Mouse (Mus musculus): Measurements from ENCODE around the gene Gkn2.

Gkn2 gene

DNA sequence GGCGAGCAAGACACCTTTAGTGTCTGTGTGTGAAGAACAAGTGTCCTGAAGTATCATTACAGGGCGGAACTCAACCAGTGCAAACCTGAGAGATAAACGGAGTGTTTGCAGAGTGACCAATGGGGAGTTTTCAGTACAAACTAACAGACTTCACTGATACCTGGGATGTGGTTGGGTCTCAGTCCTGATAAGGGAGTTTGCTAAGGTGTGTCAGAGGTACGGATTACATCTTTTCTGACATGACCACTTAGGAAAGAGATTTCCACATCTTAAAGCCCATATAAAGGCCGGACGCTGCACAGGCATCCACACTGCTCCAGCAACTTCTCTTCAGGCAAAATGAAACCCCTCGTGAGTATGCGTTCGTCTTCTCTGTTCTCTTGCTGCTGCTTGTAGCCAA lies at the start of gene Gkn2:
Gene Gkn2, plus strand, starts transcription at position 301 of the 400 bp plus-strand sequence.
- no peak for DNase-seq (ENCODE audit: low read depth, low spot score)

DNA sequence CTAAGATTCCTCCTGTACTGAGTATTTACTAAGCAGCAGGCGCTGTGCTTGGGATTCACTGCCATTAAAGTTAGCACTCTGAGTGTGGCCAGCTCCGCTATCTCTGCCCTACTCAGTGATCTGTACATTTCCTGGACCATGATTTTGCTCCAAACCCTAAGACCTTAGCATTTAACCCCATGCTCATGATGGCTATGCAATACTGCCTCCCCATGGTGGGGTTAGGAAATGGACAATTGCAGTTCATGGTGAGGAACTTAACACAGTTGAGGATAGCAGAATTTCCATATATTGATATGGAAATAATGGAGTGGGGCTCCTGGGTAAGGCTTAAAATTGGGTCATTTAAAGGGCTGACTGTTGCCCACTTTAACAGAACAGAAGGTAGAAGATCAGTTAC lies 49.8 kb upstream of the Gkn2 start:
- DNase-seq (ENCODE audit: low read depth, low spot score): no peak

DNA sequence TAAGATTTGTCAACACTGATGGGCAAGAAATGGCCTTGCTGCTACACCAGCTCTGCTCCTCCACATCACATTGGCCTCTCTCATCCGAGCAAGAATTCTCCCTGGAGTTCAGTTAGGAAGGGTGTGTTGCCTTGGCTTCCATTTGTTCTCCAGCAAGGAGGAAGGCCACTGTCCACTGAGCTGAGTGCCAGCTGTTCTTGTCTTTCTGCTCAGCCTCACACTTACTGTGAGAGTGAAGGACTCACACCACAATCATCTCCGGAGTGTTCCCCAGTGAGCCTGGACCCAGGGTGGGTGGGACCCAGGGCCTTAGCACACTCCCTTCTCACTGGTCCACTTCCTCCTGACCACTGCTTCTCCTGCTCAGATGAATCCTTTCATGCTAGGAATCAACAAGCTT lies 46.2 kb upstream of the Gkn2 start:
- no peak for DNase-seq (ENCODE audit: low read depth, low spot score)

DNA sequence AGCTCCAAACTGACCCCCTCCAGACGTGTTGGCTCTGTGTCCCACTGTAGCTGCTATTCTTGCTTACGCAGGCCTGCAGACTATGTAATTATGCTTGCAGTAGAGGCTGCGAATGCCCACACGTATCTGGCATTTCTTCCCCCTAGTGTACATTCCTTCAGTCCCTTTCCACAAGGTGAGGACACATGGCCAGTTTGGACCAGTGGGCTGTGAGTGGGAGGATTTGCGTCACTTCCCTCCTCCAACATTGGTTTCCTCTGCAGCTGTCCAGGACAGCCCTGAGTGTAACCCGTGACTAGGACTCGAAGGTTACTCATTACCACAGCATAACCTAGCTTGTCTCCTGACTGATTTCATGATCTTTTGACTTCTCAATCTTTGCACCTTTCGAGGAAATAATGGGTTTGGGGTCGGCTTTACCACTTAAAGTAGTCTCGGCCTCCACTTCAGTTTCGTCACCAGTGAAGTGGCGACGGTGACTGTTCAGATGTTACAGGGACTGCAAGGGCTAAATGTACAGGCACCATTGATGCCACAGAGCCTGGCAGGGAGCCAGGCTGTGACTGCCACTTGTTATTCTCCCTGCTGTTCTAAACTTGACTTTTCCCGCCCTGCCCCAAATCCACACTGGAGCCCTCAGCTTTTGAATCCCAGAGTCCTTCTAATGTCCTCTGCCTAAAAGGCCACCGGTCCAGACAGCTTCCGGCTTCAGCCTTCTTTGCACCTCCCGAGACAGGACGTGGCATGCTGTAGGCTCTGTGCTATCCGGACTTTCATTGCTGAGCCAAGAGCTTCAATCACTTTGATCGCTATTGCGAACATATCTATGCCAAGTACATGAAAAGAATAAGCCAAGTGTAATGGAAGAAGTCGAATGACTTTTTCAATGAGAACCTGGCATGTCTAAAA lies 44.6 kb upstream of the Gkn2 start:
- no peak for DNase-seq (ENCODE audit: low read depth, low spot score)

DNA sequence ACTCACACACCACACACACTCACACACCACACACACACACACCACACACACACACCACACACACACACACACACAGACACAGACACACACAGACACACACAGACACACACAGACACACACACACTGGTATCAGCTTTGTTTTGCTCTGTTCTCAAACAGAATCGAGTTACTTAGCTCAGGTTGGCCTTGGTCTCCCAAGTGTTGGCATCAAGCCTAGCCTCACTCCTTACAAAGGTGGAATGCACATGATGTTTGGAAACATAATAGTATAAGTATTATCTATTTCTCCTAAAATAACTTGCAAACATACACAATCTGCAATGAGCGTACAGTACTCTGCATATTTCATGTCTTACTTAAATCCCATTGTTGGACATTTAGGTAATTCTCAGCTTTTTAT lies 40.8 kb upstream of the Gkn2 start:
- no peak for DNase-seq (ENCODE audit: low read depth, low spot score)

DNA sequence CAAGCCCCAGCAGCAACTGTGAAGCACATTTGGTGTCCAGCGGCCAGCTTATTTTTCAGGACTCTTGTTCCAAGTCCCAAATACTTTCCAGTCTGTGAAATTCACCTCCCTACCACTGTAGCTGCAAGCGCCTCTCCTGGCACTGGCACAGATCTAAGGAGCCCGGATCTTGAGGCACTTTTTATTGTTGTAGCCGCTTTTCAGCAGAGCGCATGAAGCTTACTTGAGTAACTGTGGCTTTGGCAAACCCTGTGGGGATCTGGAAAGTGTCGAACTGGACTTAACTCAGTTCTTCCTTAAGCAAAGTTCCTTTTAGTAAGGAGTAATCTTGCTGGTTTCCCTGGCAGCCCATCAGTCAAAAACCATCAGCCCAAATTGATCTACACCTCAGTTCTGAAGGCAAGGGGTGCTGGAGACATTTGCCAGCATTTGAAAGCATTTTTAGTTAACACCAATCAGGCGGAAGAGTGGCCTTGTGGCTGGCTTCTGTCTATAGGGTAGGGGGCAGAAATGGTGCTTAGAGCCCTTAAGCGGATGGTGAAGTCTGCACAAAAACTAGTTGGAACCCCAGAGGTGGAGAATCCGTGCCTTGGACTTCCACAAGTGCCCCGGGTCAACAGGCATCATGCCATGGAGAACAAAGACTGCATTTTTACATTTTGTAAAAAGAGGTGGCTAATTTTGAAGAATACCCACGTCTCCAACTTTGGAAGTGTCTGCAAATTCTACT lies 38.6 kb upstream of the Gkn2 start:
- peak; percentile 37 for DNase-seq (ENCODE audit: low read depth, low spot score)

DNA sequence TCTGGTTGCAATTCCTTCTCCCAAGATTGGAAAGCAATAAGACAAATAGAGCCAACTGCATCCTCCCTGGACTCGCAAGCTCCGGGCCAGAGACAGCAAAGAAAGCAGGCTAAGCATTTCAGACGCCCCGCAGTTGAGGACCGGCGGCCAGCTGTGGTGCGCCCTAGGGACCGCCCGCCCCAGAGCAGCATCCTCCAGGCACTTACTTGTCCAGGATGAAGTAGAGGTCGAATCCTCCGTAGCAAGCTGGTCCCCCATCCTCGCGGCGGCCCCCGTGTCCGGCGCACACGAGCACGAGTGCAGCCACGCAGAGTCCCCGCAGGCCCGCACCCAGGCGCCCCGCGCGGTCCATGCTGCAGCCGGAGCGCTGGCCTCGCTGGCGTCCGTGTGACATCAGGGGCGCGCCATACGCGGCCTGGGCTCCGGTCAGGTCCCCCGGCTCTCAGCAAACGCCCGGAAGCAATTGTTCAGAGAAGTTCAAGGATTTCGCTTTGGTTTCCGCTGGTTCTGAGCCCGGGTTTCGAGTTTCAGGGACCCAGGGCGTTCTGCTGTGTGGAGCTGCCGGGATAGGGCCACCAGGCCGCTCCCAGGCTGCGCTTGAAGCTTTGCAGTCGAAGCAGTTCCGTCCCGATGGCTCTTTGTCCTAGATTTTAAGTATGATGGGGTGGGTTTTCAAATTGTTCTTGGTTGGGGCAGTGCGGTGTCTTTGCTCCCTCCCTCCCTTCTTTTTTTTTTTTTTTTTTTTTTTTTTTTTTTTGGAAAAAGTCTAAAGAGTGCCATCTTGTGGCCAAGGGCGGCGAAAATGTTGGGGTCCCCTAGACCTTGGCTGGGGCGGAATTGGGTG lies 37.8 kb upstream of the Gkn2 start, which contains the start of gene Antxr1:
Gene Antxr1, minus strand, starts transcription at position 731 of the 844 bp plus-strand sequence.
- peak; percentile 47 for DNase-seq (ENCODE audit: low read depth, low spot score)

DNA sequence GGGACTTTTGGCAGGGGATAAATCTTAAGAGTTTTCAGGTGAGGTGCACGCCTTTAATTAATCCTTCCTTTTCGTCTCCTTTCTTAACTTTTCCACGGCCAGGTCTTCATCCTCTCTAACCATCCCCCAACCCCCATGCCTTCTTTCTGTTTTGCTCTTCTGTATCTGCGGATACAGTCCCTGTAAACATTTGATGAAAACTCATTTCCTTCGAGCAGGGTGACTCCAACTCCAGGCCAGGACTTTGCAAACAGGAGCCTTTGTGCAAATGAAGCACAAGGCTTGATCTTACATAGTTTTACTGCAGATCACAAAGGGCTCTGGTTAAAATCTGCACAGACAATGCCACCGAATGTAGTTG lies 37.2 kb upstream of the Gkn2 start:
- no peak for DNase-seq (ENCODE audit: low read depth, low spot score)

DNA sequence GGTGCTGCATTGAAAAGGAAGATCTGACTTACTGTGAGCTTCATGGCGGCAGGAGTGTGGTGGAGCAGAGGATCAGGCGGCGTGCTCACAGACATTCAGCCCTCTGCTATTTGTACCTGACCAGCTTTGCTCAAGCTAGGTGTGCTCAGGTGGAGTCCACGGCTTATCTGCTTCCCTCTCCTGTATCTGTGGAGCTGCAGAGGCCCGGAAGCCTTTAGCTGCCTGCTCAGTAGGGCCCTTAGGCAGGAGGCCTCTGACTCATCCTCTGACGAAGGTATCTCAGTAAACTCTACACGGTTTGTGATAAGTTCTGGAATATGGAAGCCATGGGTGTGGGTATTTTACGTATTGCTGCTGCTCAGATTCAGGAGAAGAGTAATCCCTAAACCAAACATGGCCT lies 22.3 kb upstream of the Gkn2 start, which contains the start of gene Gkn1:
Gene Gkn1, minus strand, starts transcription at position 114 of the 400 bp plus-strand sequence.
- no peak for DNase-seq (ENCODE audit: low read depth, low spot score)

DNA sequence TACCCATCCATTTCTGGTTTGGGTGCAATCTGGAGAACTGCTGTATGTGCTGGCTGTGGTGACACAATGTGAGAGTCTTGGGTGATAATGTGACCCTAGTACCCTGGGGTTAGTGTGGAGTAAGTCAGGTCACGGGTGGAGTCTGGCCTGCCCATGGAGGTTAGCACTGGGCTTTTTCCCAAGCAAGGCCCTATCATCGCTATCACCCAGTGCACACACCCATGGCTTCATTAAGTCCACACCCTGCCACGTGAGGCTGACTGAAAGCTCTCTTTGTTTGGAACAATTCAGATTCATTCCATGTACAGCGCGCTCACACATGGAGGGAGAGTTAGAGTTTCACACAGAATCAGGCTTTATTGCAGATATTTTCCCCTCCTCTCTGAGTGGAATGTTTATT lies 18.7 kb upstream of the Gkn2 start:
- no peak for DNase-seq (ENCODE audit: low read depth, low spot score)

DNA sequence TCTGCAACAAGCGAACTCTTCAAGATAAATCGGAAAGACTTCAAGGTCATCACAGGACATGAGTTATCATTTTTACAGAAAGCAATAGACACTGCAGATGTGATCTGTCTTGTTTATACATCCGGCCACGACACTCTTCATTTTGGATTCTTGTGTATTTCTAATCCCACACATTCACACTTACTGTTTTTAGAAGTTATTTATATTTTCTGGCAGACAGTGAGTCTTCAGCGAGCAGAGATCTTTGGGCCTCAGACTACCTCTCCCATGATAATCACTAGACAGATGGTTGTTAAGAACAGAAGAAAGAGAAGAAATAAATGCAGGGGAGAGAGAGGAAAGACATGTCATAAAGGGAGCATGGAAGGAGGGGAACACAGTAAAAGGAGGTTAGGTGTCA lies 3.9 kb upstream of the Gkn2 start:
- no peak for DNase-seq (ENCODE audit: low read depth, low spot score)

DNA sequence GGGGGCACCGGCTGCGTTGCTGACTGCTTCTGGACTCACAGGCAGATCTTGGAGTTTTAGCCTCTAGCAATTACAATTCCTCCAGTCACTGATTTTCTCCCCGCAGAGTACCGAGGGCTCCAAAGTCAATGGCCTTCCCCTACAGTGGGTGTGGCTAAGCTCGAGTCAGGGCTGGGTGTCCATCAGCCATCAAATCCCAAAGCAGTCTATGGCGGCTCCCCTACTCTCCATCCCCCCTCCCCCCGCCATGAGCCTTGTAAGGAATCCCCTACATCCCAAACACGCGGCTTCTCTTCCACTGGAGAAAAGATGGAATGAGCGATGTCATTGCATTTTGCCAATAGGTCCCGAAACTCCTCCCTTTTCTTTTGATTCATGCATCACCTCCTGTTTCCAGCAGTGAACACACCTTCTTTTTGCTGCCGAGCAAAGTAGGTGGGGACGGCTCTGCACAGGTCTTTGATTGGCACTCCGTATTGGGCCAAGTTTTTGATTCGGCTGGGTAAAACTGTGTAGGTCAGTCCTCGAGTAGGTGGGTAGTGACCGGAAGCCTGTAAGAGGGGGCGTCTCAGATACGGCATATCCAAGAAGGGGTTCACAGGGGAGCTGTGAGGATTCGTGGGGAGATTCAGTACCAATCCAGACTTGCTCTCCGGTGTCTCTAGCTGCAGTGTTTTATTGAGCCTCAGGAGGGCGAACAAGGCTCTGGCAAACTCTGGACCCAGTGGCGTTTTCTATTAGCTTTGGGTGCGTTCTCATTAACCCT lies 11.0 kb downstream of the Gkn2 start:
- no peak for DNase-seq (ENCODE audit: low read depth, low spot score)

DNA sequence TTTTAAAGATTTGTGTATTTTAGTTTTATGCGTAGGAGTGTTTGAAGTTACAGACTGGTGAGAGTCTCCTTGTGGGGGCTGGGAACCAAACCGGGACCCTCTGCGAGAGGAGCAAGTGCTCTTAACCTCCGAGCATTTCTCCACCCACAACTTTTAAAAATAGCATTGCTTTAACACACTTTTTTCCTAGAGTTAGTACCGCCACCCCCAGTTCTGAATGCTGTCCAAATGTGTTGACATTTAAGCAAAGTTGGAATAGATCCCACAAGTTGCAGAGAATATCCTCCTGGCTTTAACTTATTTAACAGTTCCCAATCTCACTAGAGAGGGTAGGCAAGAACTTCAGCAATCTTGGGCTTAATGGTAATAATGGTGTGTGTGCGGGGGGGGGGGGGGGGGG lies 11.6 kb downstream of the Gkn2 start:
- no peak for DNase-seq (ENCODE audit: low read depth, low spot score)

DNA sequence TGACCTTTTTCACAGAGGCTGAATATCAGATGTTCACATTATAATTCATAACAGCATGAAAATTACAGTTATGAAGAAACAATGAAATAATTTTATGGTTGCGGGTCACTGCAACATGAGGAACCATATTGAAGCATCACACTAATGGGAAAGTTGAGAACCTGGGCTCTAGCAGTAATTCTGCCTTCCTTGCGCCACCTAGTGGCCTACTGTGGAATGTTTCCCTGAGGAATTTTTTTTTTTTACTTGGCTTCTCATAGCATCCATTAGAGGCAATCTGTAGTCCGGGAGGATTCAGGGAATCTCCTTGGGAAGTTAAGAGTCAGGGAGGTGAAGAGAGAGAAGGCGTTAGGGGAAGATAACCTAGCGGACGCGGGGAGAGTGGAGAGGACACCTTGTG lies 13.0 kb downstream of the Gkn2 start:
- DNase-seq (ENCODE audit: low read depth, low spot score): peak; percentile 63

DNA sequence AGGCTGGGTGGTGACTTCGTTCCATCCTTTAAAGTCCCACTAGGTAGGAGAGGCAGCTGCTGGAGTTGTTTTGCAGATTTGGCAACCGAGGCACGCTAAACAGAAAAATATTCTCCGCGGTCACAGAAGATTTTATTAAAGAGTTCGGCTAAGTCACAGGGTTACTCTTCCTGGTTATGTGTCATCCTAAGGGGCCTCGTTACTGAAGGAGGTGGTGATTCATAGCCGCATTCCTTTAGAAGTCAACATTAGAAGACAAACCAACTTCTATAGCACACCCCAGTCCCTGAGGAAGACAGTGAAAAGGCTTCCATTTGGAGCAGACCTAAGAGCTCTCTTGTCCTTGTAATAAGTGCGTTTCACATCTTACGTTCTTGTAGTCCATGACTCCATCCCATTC lies 13.5 kb downstream of the Gkn2 start:
- no peak for DNase-seq (ENCODE audit: low read depth, low spot score)

DNA sequence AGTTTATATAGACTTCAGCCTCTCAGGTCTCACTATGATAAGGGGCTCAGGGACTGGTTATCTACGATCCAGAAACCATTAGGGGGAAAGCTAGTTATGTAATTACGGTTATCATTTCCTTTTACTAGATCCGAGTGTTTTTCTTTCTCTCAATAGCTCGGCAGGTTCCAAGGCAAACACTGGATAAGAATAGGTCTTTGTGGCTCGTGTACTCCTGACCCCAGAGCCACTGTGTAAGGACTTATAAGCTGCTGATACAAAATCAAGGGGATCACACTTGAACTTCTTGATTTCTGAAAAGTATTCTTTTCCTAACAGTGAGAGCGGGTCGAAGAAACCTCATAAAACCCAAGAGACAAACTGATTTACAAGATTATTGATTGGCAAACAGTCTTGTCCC lies 15.7 kb downstream of the Gkn2 start, which contains the start of gene Gkn3:
Gene Gkn3, minus strand, starts transcription at position 59 of the 400 bp plus-strand sequence.
- DNase-seq (ENCODE audit: low read depth, low spot score): no peak

DNA sequence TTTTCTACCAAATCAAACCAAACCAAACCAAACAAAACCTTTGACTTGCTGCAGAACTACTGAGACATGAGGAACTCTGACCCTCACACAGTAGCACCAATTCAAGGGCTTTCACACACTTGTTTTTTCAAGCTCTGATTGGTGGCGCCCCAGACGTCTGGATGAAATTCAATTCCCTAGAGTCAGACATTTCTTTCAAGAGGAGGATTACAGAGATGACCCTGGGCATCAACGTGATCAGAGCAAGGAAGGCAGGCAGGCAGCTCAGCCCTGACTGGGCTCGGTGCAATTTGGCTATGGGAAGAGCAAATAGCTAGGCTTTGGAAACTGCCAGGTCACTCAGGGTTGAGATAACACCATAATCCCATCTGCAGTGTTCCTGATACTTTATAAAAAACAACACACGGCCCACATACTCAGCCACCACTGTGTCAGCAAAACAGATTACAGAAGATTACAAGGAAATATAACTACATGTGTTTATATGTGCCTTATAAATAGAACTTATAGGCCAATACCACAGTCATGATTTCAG lies 16.4 kb downstream of the Gkn2 start:
- DNase-seq (ENCODE audit: low read depth, low spot score): no peak

DNA sequence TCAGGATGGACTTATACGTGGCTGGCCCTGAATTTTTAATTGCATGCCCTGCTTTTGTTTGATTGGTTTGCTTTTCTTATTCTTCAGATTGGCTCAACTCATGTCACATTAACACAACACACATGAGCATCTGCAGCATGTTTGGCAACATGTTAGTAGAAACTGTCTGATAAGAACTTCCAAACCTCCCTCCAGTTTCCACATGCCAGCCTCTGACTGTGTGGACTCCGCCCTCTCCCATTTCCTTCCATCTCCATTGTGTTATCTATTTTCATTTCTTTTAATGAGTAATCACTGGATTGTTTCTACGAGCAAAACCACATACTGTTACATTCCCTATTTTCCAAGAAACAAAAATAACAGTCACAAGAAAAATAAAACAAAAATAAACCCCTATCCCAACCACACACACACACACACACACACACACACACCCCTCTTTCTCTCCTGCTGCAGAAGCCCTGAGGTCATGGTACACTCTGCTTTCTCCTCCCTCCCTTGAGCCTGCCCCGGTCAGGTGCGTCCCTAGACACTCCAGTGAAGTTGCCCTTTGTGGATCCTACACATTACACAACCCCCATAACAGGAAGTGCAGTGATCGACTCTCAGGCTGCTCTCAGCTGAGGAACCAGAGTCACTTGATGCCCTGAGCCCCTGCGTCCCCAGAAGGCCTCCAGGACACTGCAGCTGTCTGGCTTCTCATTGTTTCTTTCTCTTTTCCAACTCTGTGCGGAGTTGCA lies 20.5 kb downstream of the Gkn2 start:
- no peak for DNase-seq (ENCODE audit: low read depth, low spot score)

DNA sequence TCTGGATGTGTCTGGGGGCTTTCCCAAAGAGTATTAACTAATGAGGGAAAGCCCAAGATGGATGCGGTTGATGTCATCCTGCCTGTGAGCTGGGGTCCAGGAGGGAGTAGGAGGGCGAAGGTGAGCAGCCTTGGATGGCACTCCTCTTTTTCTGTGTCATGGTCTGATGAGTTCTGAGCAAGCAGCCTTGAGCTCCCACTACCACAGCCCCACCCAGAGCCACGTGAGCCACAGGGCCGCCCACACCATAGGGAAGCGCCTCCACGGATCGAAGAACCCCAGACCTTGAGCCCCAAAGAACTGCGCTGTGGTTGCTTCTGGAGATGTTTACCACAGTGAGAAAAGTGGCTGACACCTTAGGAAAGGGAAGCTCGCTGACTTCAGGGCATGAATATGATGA lies 21.6 kb downstream of the Gkn2 start:
- no peak for DNase-seq (ENCODE audit: low read depth, low spot score)

DNA sequence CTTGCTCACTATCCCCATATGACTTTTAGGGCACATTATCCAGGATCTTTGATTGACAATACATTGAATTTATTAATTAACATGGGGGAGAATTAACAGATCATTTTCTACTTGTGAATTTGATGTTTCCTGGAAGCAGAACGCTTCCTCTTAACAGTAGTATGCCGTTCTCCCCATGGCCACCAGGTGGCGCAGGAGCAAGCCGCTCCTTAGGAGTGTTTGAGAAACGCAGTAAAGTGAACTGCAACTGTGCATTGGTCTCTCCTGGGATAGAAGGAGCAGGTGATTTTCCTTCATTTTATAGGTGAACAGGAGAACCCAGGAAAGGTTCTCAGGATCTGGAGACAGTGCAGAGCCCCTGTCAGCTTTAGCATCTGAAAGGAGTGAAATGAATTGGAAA lies 26.0 kb downstream of the Gkn2 start:
- DNase-seq (ENCODE audit: low read depth, low spot score): peak; percentile 44
